Mouse (Mus musculus) heart, adult 2 months (tissue): ENCODE data around the gene Scarf1.

Source experiments
- CTCF ChIP-seq: fragments of 200-600 bp; IDR thresholded peaks from 2 replicates; pipeline ENCODE4 v1.8.1; 2022; ENCODE audit warnings: antibody characterized with exemption, mild to moderate bottlenecking, moderate library complexity
- POLR2A ChIP-seq: fragments of 200-500 bp; IDR thresholded peaks from 2 replicates; pipeline ENCODE4 v1.6.1; 2011; ENCODE audit warnings: mild to moderate bottlenecking, low read depth, low read length, control low read depth; ENCODE audit not compliant: insufficient read depth

- TF ChIP-seq CTCF (no peak), POLR2A (no peak)
Observed at GRCm38 (mm10) chr11:75565849-75566248, 52.5 kb downstream of the Scarf1 start.
